Mouse (Mus musculus): ENCODE measurements around the gene Slc35c1. TPM values are rescaled to one million over a fixed set of nuclear protein-coding genes. Genes with fewer than 3 reads are reported as not detected.

The Slc35c1 gene
- total and polyA plus RNA-seq, 2 experiments from 2014 or later, result 9.1 to 14.4 TPM

GRCm38 (mm10) chr2:92447121-92447740 is 13.1 kb downstream of the Slc35c1 start:
- H3K9ac ChIP-seq, result no peak overlapping the region
- no peaks in the 10 kb centered on the region for H3K9me3 ChIP-seq (ENCODE audit: low read length)
- peaks cover 3% of the 10 kb centered on the region; the same call in 1 of the 2 replicates for H3K36me3 ChIP-seq (ENCODE audit: insufficient read depth)
- no peaks in the 10 kb centered on the region for H3K27me3 ChIP-seq (ENCODE audit: insufficient read depth, low read length)
- H3K4me3 ChIP-seq (ENCODE audit: low read depth, low read length), result no peak overlapping the region
- no peak overlapping the region for H3K4me2 ChIP-seq (ENCODE audit: low read depth)
- TF ChIP-seq CTCF (IDR thresholded peaks at IDR 0.05; ENCODE audit: low read depth), result peak; percentile 28
- no peak overlapping the region for H3K27ac ChIP-seq (ENCODE audit: low read depth, low read length)
- H3K4me1 ChIP-seq (ENCODE audit: insufficient read depth), result 0 out of 2 replicates have a peak, but pooled peaks cover 4% of the 10 kb centered on the region
- no peak for DNase-seq
- WGBS, result 61% methylated on average over 7 of the region's 7 CpGs
- no peak for ATAC-seq

- no peak for TF ChIP-seq CTCF (IDR thresholded peaks at IDR 0.05; ENCODE audit: low read depth)
- Histone ChIP-seq H3K4me2 (ENCODE audit: low read depth) (no peak overlapping the region), H3K9me3 (ENCODE audit: low read length) (no peaks in the 10 kb centered on the region), H3K27ac (ENCODE audit: low read depth, low read length) (no peak overlapping the region), H3K36me3 (ENCODE audit: insufficient read depth) (no peaks in the 10 kb centered on the region), H3K9ac (no peak overlapping the region), H3K27me3 (ENCODE audit: insufficient read depth, low read length) (no peaks in the 10 kb centered on the region), H3K4me3 (ENCODE audit: low read depth, low read length) (no peak overlapping the region), H3K4me1 (ENCODE audit: insufficient read depth) (0 out of 2 replicates have a peak, but pooled peaks cover 4% of the 10 kb centered on the region)
- 51% methylated on average over 8 of the region's 8 CpGs for WGBS
- ATAC-seq (no peak; the same call in 1 of the 2 replicates), DNase-seq (no peak)
Measured at GRCm38 (mm10) chr2:92446656-92447055, 13.7 kb downstream of the Slc35c1 start.

GRCm38 (mm10) chr2:92445890-92446289 is 14.4 kb downstream of the Slc35c1 start:
- TF ChIP-seq CTCF (IDR thresholded peaks at IDR 0.05; ENCODE audit: low read depth), result no peak
- ATAC-seq (no peak), DNase-seq (no peak)
- Histone ChIP-seq H3K4me3 (ENCODE audit: low read depth, low read length) (no peak overlapping the region), H3K27ac (ENCODE audit: low read depth, low read length) (no peak overlapping the region), H3K9me3 (ENCODE audit: low read length) (no peaks in the 10 kb centered on the region), H3K36me3 (ENCODE audit: insufficient read depth) (no peaks in the 10 kb centered on the region), H3K9ac (no peak overlapping the region), H3K27me3 (ENCODE audit: insufficient read depth, low read length) (no peaks in the 10 kb centered on the region), H3K4me1 (ENCODE audit: insufficient read depth) (0 out of 2 replicates have a peak, but pooled peaks cover 4% of the 10 kb centered on the region), H3K4me2 (ENCODE audit: low read depth) (no peak overlapping the region)
- 53% methylated on average over 9 of the region's 9 CpGs for WGBS

GRCm38 (mm10) chr2:92444376-92444775 is 16.0 kb downstream of the Slc35c1 start:
- Histone ChIP-seq H3K9ac (no peak overlapping the region), H3K27ac (ENCODE audit: low read depth, low read length) (no peak overlapping the region), H3K27me3 (ENCODE audit: insufficient read depth, low read length) (no peaks in the 10 kb centered on the region), H3K4me1 (ENCODE audit: insufficient read depth) (0 out of 2 replicates have a peak, but pooled peaks cover 4% of the 10 kb centered on the region), H3K4me3 (ENCODE audit: low read depth, low read length) (no peak overlapping the region), H3K36me3 (ENCODE audit: insufficient read depth) (no peaks in the 10 kb centered on the region), H3K9me3 (ENCODE audit: low read length) (no peaks in the 10 kb centered on the region), H3K4me2 (ENCODE audit: low read depth) (no peak overlapping the region)
- 43% methylated on average over 4 of the region's 4 CpGs for WGBS
- TF ChIP-seq CTCF (IDR thresholded peaks at IDR 0.05; ENCODE audit: low read depth), result no peak
- DNase-seq (no peak), ATAC-seq (no peak)

GRCm38 (mm10) chr2:92443313-92443712 is 17.0 kb downstream of the Slc35c1 start:
- H3K4me2 ChIP-seq (ENCODE audit: low read depth), result no peak overlapping the region
- no peak overlapping the region for H3K9ac ChIP-seq
- H3K9me3 ChIP-seq (ENCODE audit: low read length), result no peaks in the 10 kb centered on the region
- no peaks in the 10 kb centered on the region for H3K36me3 ChIP-seq (ENCODE audit: insufficient read depth)
- DNase-seq (no peak), ATAC-seq (no peak)
- WGBS, result 76% methylated on average over 4 of the region's 4 CpGs
- no peak for TF ChIP-seq CTCF (IDR thresholded peaks at IDR 0.05; ENCODE audit: low read depth)
- H3K4me3 ChIP-seq (ENCODE audit: low read depth, low read length), result no peak overlapping the region
- H3K4me1 ChIP-seq (ENCODE audit: insufficient read depth), result 0 out of 2 replicates have a peak, but pooled peaks cover 4% of the 10 kb centered on the region
- no peaks in the 10 kb centered on the region for H3K27me3 ChIP-seq (ENCODE audit: insufficient read depth, low read length)
- H3K27ac ChIP-seq (ENCODE audit: low read depth, low read length), result no peak overlapping the region

- Histone ChIP-seq H3K36me3 (ENCODE audit: insufficient read depth) (no peaks in the 10 kb centered on the region), H3K9ac (no peak overlapping the region), H3K4me2 (ENCODE audit: low read depth) (no peak overlapping the region), H3K9me3 (ENCODE audit: low read length) (no peaks in the 10 kb centered on the region), H3K4me1 (ENCODE audit: insufficient read depth) (0 out of 2 replicates have a peak, but pooled peaks cover 4% of the 10 kb centered on the region), H3K27ac (ENCODE audit: low read depth, low read length) (no peak overlapping the region), H3K27me3 (ENCODE audit: insufficient read depth, low read length) (no peaks in the 10 kb centered on the region), H3K4me3 (ENCODE audit: low read depth, low read length) (no peak overlapping the region)
- ATAC-seq (peak; percentile 73; the same call in 1 of the 2 replicates), DNase-seq (peak; percentile 44)
- no peak for TF ChIP-seq CTCF (IDR thresholded peaks at IDR 0.05; ENCODE audit: low read depth)
- 65% methylated on average over 12 of the region's 12 CpGs for WGBS
Measured at GRCm38 (mm10) chr2:92442419-92443001, 17.8 kb downstream of the Slc35c1 start.

- no peak for ATAC-seq
Measured at GRCm38 (mm10) chr2:92440432-92440831, 19.9 kb downstream of the Slc35c1 start.

More at GRCm38 (mm10) chr2:92440432-92440831, 19.9 kb downstream of the Slc35c1 start:
- no peak for DNase-seq
- no peak for TF ChIP-seq CTCF (IDR thresholded peaks at IDR 0.05; ENCODE audit: low read depth)
- H3K4me3 ChIP-seq (ENCODE audit: low read depth, low read length), result no peak overlapping the region
- 0 out of 2 replicates have a peak, but pooled peaks cover 4% of the 10 kb centered on the region for H3K4me1 ChIP-seq (ENCODE audit: insufficient read depth)
- H3K36me3 ChIP-seq (ENCODE audit: insufficient read depth), result no peaks in the 10 kb centered on the region
- H3K27me3 ChIP-seq (ENCODE audit: insufficient read depth, low read length), result no peaks in the 10 kb centered on the region
- H3K27ac ChIP-seq (ENCODE audit: low read depth, low read length), result no peak overlapping the region
- no peak overlapping the region for H3K9ac ChIP-seq
- WGBS, result 61% methylated on average over 6 of the region's 6 CpGs
- H3K4me2 ChIP-seq (ENCODE audit: low read depth), result no peak overlapping the region
- no peaks in the 10 kb centered on the region for H3K9me3 ChIP-seq (ENCODE audit: low read length)

All from forebrain, postnatal 0 days (tissue).